Mouse (Mus musculus): ENCODE measurements at regions not wholly inside any gene's neighbourhood (a gene's known extent, or its start where the extent isn't known, plus 50 kb on each side); places are given as distances from the start of the nearest gene placed in this dataset.

GRCm38 (mm10) chr1:133549816-133550215 lies 60.3 kb downstream of the Snrpe start:
- no peaks in the 10 kb centered on the region for H3K36me3 ChIP-seq
- H3K27me3 ChIP-seq: no peaks in the 10 kb centered on the region
- ATAC-seq: no peak

GRCm38 (mm10) chr1:133548971-133549370 lies 61.1 kb downstream of the Snrpe start:
- Histone ChIP-seq H3K36me3 (no peaks in the 10 kb centered on the region), H3K9ac (replicated peaks) (no peak overlapping the region), H3K27ac (no peak overlapping the region), H3K9me3 (no peaks in the 10 kb centered on the region), H3K4me2 (replicated peaks) (no peak overlapping the region), H3K27me3 (no peaks in the 10 kb centered on the region), H3K4me3 (replicated peaks) (no peak overlapping the region), H3K4me1 (replicated peaks) (peaks cover 4% of the 10 kb centered on the region)
- ATAC-seq: no peak
- 35% methylated on average over 2 of the region's 2 CpGs for WGBS

More at GRCm38 (mm10) chr1:133549816-133550215, 60.3 kb downstream of the Snrpe start:
- Histone ChIP-seq H3K4me2 (replicated peaks) (no peak overlapping the region), H3K4me1 (replicated peaks) (peaks cover 4% of the 10 kb centered on the region), H3K9me3 (no peaks in the 10 kb centered on the region), H3K9ac (replicated peaks) (no peak overlapping the region), H3K27ac (no peak overlapping the region), H3K4me3 (replicated peaks) (no peak overlapping the region)
- 83% methylated on average over 10 of the region's 10 CpGs for WGBS

- Histone ChIP-seq H3K27me3 (no peaks in the 10 kb centered on the region), H3K27ac (no peak overlapping the region), H3K4me1 (replicated peaks) (peaks cover 4% of the 10 kb centered on the region), H3K4me3 (replicated peaks) (no peak overlapping the region), H3K9me3 (no peaks in the 10 kb centered on the region), H3K9ac (replicated peaks) (no peak overlapping the region), H3K36me3 (no peaks in the 10 kb centered on the region), H3K4me2 (replicated peaks) (no peak overlapping the region)
- no peak for ATAC-seq
- WGBS: 69% methylated on average over 3 of the region's 3 CpGs
These were observed 62.5 kb downstream of the Snrpe start for GRCm38 (mm10) chr1:133547541-133547940.

- Histone ChIP-seq H3K9ac (replicated peaks) (no peak overlapping the region), H3K9me3 (no peaks in the 10 kb centered on the region), H3K4me1 (replicated peaks) (peaks cover 4% of the 10 kb centered on the region), H3K4me2 (replicated peaks) (no peak overlapping the region), H3K27ac (no peak overlapping the region), H3K4me3 (replicated peaks) (no peak overlapping the region), H3K27me3 (no peaks in the 10 kb centered on the region), H3K36me3 (no peaks in the 10 kb centered on the region)
- ATAC-seq: no peak
- WGBS: 93% methylated on average over 9 of the region's 9 CpGs
These were observed 65.1 kb downstream of the Snrpe start for GRCm38 (mm10) chr1:133544996-133545395.

GRCm38 (mm10) chr1:133543751-133544150 lies 66.3 kb downstream of the Snrpe start:
- no peak overlapping the region for H3K4me2 ChIP-seq (replicated peaks)
- no peak for ATAC-seq
- H3K27me3 ChIP-seq: no peaks in the 10 kb centered on the region
- no peak overlapping the region for H3K27ac ChIP-seq
- no peak overlapping the region for H3K9ac ChIP-seq (replicated peaks)
- 85% methylated on average over 10 of the region's 10 CpGs for WGBS
- 0 out of 2 replicates have a peak, but pooled peaks cover 3% of the 10 kb centered on the region for H3K9me3 ChIP-seq
- no peak overlapping the region for H3K4me3 ChIP-seq (replicated peaks)
- peaks cover 1% of the 10 kb centered on the region for H3K4me1 ChIP-seq (replicated peaks)
- no peaks in the 10 kb centered on the region for H3K36me3 ChIP-seq

GRCm38 (mm10) chr1:133541996-133542775 lies 67.9 kb downstream of the Snrpe start:
- H3K27ac ChIP-seq: no peak overlapping the region
- H3K9ac ChIP-seq (replicated peaks): no peak overlapping the region
- ATAC-seq: no peak
- 0 out of 2 replicates have a peak, but pooled peaks cover 3% of the 10 kb centered on the region for H3K9me3 ChIP-seq
- H3K4me1 ChIP-seq (replicated peaks): no peaks in the 10 kb centered on the region
- no peak overlapping the region for H3K4me3 ChIP-seq (replicated peaks)
- H3K36me3 ChIP-seq: no peaks in the 10 kb centered on the region
- H3K4me2 ChIP-seq (replicated peaks): no peak overlapping the region
- 75% methylated on average over 15 of the region's 15 CpGs for WGBS
- no peaks in the 10 kb centered on the region for H3K27me3 ChIP-seq

- no peak overlapping the region for H3K4me3 ChIP-seq (replicated peaks)
- no peaks in the 10 kb centered on the region for H3K36me3 ChIP-seq
- ATAC-seq: no peak
- no peak overlapping the region for H3K27ac ChIP-seq
- H3K9me3 ChIP-seq: peaks cover 2% of the 10 kb centered on the region; the same call in 1 of the 2 replicates
- H3K4me2 ChIP-seq (replicated peaks): no peak overlapping the region
- no peak overlapping the region for H3K9ac ChIP-seq (replicated peaks)
- H3K4me1 ChIP-seq (replicated peaks): no peaks in the 10 kb centered on the region
- no peaks in the 10 kb centered on the region for H3K27me3 ChIP-seq
These were observed 79.4 kb downstream of the Snrpe start for GRCm38 (mm10) chr1:133530698-133531097.

GRCm38 (mm10) chr1:133529817-133530216 lies 80.3 kb downstream of the Snrpe start:
- no peak for ATAC-seq
- H3K9ac ChIP-seq (replicated peaks): no peak overlapping the region
- H3K4me1 ChIP-seq (replicated peaks): no peaks in the 10 kb centered on the region
- H3K4me2 ChIP-seq (replicated peaks): no peak overlapping the region
- 94% methylated on average over 10 of the region's 10 CpGs for WGBS
- no peaks in the 10 kb centered on the region for H3K36me3 ChIP-seq
- H3K27me3 ChIP-seq: no peaks in the 10 kb centered on the region
- H3K9me3 ChIP-seq: peaks cover 2% of the 10 kb centered on the region; the same call in 1 of the 2 replicates
- H3K4me3 ChIP-seq (replicated peaks): no peak overlapping the region
- H3K27ac ChIP-seq: no peak overlapping the region

GRCm38 (mm10) chr1:133527651-133528385 lies 82.3 kb downstream of the Snrpe start:
- Histone ChIP-seq H3K36me3 (no peaks in the 10 kb centered on the region), H3K9ac (replicated peaks) (no peak overlapping the region), H3K4me1 (replicated peaks) (no peaks in the 10 kb centered on the region), H3K27ac (no peak overlapping the region), H3K4me2 (replicated peaks) (no peak overlapping the region), H3K27me3 (no peaks in the 10 kb centered on the region), H3K9me3 (peaks cover 2% of the 10 kb centered on the region; the same call in 1 of the 2 replicates), H3K4me3 (replicated peaks) (no peak overlapping the region)
- WGBS: 71% methylated on average over 7 of the region's 7 CpGs
- no peak for ATAC-seq

GRCm38 (mm10) chr1:133522825-133523224 lies 87.3 kb downstream of the Snrpe start:
- no peak overlapping the region for H3K9ac ChIP-seq (replicated peaks)
- no peak overlapping the region for H3K4me3 ChIP-seq (replicated peaks)
- H3K4me2 ChIP-seq (replicated peaks): no peak overlapping the region
- H3K9me3 ChIP-seq: no peaks in the 10 kb centered on the region
- no peak overlapping the region for H3K27ac ChIP-seq
- 100% methylated on average over 1 of the region's 1 CpGs for WGBS
- H3K4me1 ChIP-seq (replicated peaks): no peaks in the 10 kb centered on the region
- ATAC-seq: no peak
- no peaks in the 10 kb centered on the region for H3K36me3 ChIP-seq
- H3K27me3 ChIP-seq: no peaks in the 10 kb centered on the region

- H3K9ac ChIP-seq (replicated peaks): no peak overlapping the region
- no peaks in the 10 kb centered on the region for H3K27me3 ChIP-seq
- H3K27ac ChIP-seq: no peak overlapping the region
- ATAC-seq: no peak
- H3K36me3 ChIP-seq: no peaks in the 10 kb centered on the region
- 84% methylated on average over 8 of the region's 8 CpGs for WGBS
- H3K4me2 ChIP-seq (replicated peaks): no peak overlapping the region
- H3K9me3 ChIP-seq: no peaks in the 10 kb centered on the region
- no peaks in the 10 kb centered on the region for H3K4me1 ChIP-seq (replicated peaks)
- H3K4me3 ChIP-seq (replicated peaks): no peak overlapping the region
These were observed 89.4 kb downstream of the Snrpe start for GRCm38 (mm10) chr1:133520652-133521051.

- no peaks in the 10 kb centered on the region for H3K36me3 ChIP-seq
- H3K4me3 ChIP-seq (replicated peaks): no peak overlapping the region
- H3K27me3 ChIP-seq: no peaks in the 10 kb centered on the region
- no peak for ATAC-seq
- no peak overlapping the region for H3K9ac ChIP-seq (replicated peaks)
- H3K9me3 ChIP-seq: no peaks in the 10 kb centered on the region
- no peak overlapping the region for H3K27ac ChIP-seq
- 95% methylated on average over 5 of the region's 5 CpGs for WGBS
- no peak overlapping the region for H3K4me2 ChIP-seq (replicated peaks)
- no peaks in the 10 kb centered on the region for H3K4me1 ChIP-seq (replicated peaks)
These were observed 92.8 kb upstream of the Sox13 start for GRCm38 (mm10) chr1:133517020-133517419.
